8 mouse cellular contexts compared by ENCODE assay signal in genomic region chr17:47630678-47631065, GRCm38 (mm10). TPM values are rescaled to one million over a fixed set of nuclear protein-coding genes. Genes with fewer than 3 reads are reported as not detected.
DNase-seq lines count a peak whose midpoint lies in the region; ATAC-seq and TF ChIP-seq lines count a peak whose summit lies in the region.

Gene Usp49, plus strand, starts transcription at chr17:47630690.

- TF ChIP-seq POLR2A in CH12.LX (IDR thresholded peaks at IDR 0.05; ENCODE audit: low read depth, low read length): no peak
- no peak for TF ChIP-seq POLR2A in embryonic fibroblast, embryonic 13.5 days (IDR thresholded peaks at IDR 0.05; ENCODE audit: low read depth, low read length)

- H3K4me1 ChIP-seq in heart, postnatal 0 days (ENCODE audit: control insufficient read depth, insufficient read depth): peaks cover 3% of the 10 kb centered on the region; the same call in 1 of the 2 replicates
- peaks cover 4 to 20% of the 10 kb centered on the region in 2 experiments; a peak in 2 of 4 replicates for H3K4me1 ChIP-seq in CH12.LX (ENCODE audit: control insufficient read depth in 1 of 2, insufficient read depth in 2 of 2)
- no peaks in the 10 kb centered on the region for H3K4me1 ChIP-seq in embryonic fibroblast, embryonic 13.5 days (ENCODE audit: control insufficient read depth, insufficient read depth, low read length)

- in situ Hi-C loops in CH12.LX (cut with MboI; ENCODE audit: low pct_ligation_motif_present, low pct_unique_long_range_greater_than_20kb, low sequenced_read_pairs): no loop called here

- dilution Hi-C loops in CH12.LX (cut with MboI; ENCODE audit: extremely low pct_ligation_motif_present, extremely low pct_unique_long_range_greater_than_20kb, low sequenced_read_pairs): no loop called here

- H3K9ac ChIP-seq in heart, postnatal 0 days (replicated peaks; ENCODE audit: low read depth, low read length): peak within 1 kb of the TSS; percentile 59
- H3K9ac ChIP-seq in CH12.LX (ENCODE audit: insufficient read depth, low read depth): peak within 1 kb of the TSS; percentile 85

- TF ChIP-seq RAD21 in CH12.LX (IDR thresholded peaks at IDR 0.05; ENCODE audit: low read depth, low read length): no peak

- H3K4me2 ChIP-seq in heart, postnatal 0 days (ENCODE audit: low read depth, low read length): peak within 1 kb of the TSS; percentile 98
- peak within 1 kb of the TSS; percentile 93 for H3K4me2 ChIP-seq in CH12.LX (ENCODE audit: insufficient read depth, low read depth, poor library complexity, severe bottlenecking)

- TF ChIP-seq EP300 in heart, postnatal 0 days (IDR thresholded peaks at IDR 0.05; ENCODE audit: low read depth): no peak
- no peak for TF ChIP-seq EP300 in CH12.LX (IDR thresholded peaks at IDR 0.05; ENCODE audit: low read length)

- H3K79me2 ChIP-seq in CH12.LX (replicated peaks; ENCODE audit: control insufficient read depth, extremely low read depth, insufficient read depth, poor library complexity, severe bottlenecking): 0 out of 2 replicates have a peak, but pooled peaks cover 2% of the 10 kb centered on the region

- no peak for DNase-seq in heart, postnatal 0 days (ENCODE audit: low spot score)
- no peak for DNase-seq in heart, postnatal 25 days (ENCODE audit: low spot score)
- no peak for DNase-seq in CH12.LX (ENCODE audit: extremely low read depth)
- peak; percentile 52 for DNase-seq in liver
- no peak for DNase-seq in cerebellum, adult 11-12 months
- DNase-seq in natural killer cell, adult 2 months (ENCODE audit: low spot score in 2 of 2): no peak
- DNase-seq in adipocyte (ENCODE audit: low spot score): no peak

- ATAC-seq in heart, postnatal 0 days (ENCODE audit: insufficient read depth, low read depth): no peak

- H3K27me3 ChIP-seq in heart, postnatal 0 days (ENCODE audit: control insufficient read depth, insufficient read depth, low read length): no peaks in the 10 kb centered on the region
- no peaks in the 10 kb centered on the region for H3K27me3 ChIP-seq in CH12.LX (replicated peaks)

- peaks cover 7% of the 10 kb centered on the region; the same call in 1 of the 2 replicates for H3K36me3 ChIP-seq in heart, postnatal 0 days (replicated peaks; ENCODE audit: control insufficient read depth, insufficient read depth, low read length)
- peaks cover 3 to 25% of the 10 kb centered on the region in 2 experiments for H3K36me3 ChIP-seq in CH12.LX (replicated peaks in 1 of 2; ENCODE audit: control insufficient read depth in 1 of 2, insufficient read depth in 1 of 2, low read length in 1 of 2)

- no peak for TF ChIP-seq CTCF in heart, postnatal 0 days (IDR thresholded peaks at IDR 0.05; ENCODE audit: low read depth)
- TF ChIP-seq CTCF in CH12.LX (conservative IDR thresholded peaks at IDR 0.05 in 1 of 2, IDR thresholded peaks at IDR 0.05 in 1 of 2; ENCODE audit: low read depth in 2 of 2, low read length in 2 of 2): no peak
- no peak for TF ChIP-seq CTCF in embryonic fibroblast, embryonic 13.5 days (IDR thresholded peaks at IDR 0.05; ENCODE audit: borderline replicate concordance, insufficient read depth, low read length)

- H3K9me3 ChIP-seq in heart, postnatal 0 days (replicated peaks; ENCODE audit: control insufficient read depth, low read length): no peaks in the 10 kb centered on the region
- no peaks in the 10 kb centered on the region for H3K9me3 ChIP-seq in CH12.LX (replicated peaks; ENCODE audit: low read length)

- intact Hi-C loops in heart, postnatal 25 days (cut with DNase I): loop anchor here (5.0 kb wide), 1 partner anchor 47 kb away; no protein-coding TSS in a partner anchor

- H3K27ac ChIP-seq in heart, postnatal 0 days (ENCODE audit: low read depth): peak within 1 kb of the TSS; percentile 88
- H3K27ac ChIP-seq in CH12.LX (ENCODE audit: insufficient read depth, low read depth): no peak within 1 kb of the TSS
- peak within 1 kb of the TSS; percentile 67 for H3K27ac ChIP-seq in embryonic fibroblast, embryonic 13.5 days (ENCODE audit: insufficient read depth, low read length)

- WGBS in heart, postnatal 0 days: 2% methylated on average over 3 of the region's 3 CpGs

- H3K4me3 ChIP-seq in heart, postnatal 0 days (ENCODE audit: low read depth, low read length): peak within 1 kb of the TSS; percentile 90
- H3K4me3 ChIP-seq in CH12.LX (replicated peaks in 1 of 3; ENCODE audit: low read depth in 2 of 3, low read length in 2 of 3, poor library complexity in 1 of 3): peak within 1 kb of the TSS; percentile 27 to 62 (median 60)
- peak within 1 kb of the TSS; percentile 89 for H3K4me3 ChIP-seq in embryonic fibroblast, embryonic 13.5 days (ENCODE audit: insufficient read depth, low read length)

TF ChIP-seq in CH12.LX, 34 proteins besides CTCF, POLR2A, EP300 and RAD21:
- TF ChIP-seq POLR2AphosphoS2 (IDR thresholded peaks at IDR 0.05; ENCODE audit: low read depth, low read length) (no peak), CHD2 (IDR thresholded peaks at IDR 0.05; ENCODE audit: low read length) (no peak), PAX5 (IDR thresholded peaks at IDR 0.05; ENCODE audit: low read length) (no peak), BHLHE40 (IDR thresholded peaks at IDR 0.05; ENCODE audit: low read depth, low read length) (no peak), IRF4 (IDR thresholded peaks at IDR 0.05; ENCODE audit: low read depth, low read length) (no peak), TBP (conservative IDR thresholded peaks at IDR 0.05; ENCODE audit: low read depth, low read length) (no peak), TCF12 (IDR thresholded peaks at IDR 0.05; ENCODE audit: low read depth, low read length) (no peak), UBTF (IDR thresholded peaks at IDR 0.05; ENCODE audit: low read depth, low read length) (no peak), JUND (conservative IDR thresholded peaks at IDR 0.05; ENCODE audit: low read depth, low read length) (no peak), NRF1 (IDR thresholded peaks at IDR 0.05; ENCODE audit: low read depth, low read length) (no peak), JUN (IDR thresholded peaks at IDR 0.05; ENCODE audit: insufficient read depth, low read depth, low read length) (no peak), GABPA (IDR thresholded peaks at IDR 0.05; ENCODE audit: insufficient replicate concordance, low read depth, low read length) (no peak), HCFC1 (IDR thresholded peaks at IDR 0.05; ENCODE audit: low read depth, low read length) (no peak), MEF2A (IDR thresholded peaks at IDR 0.05; ENCODE audit: borderline replicate concordance, low read depth, low read length) (no peak), KAT2A (IDR thresholded peaks at IDR 0.05; ENCODE audit: insufficient replicate concordance, low read length) (no peak), ZMIZ1 (IDR thresholded peaks at IDR 0.05; ENCODE audit: low read depth, low read length) (no peak)

RNA-seq across cellular contexts. Expression of gene Usp49, which starts in this region (rescaled TPM):
- 3.5 and 10.8 TPM in 2 replicates for total RNA-seq in heart, postnatal 0 days (2014; rRNA removed; ENCODE audit: low replicate concordance)
- polyA plus RNA-seq in heart, postnatal 0 days (2015; fragmentation: Nextera tagmentation; extraction: Ambion mirVana): 1.4 TPM in 2 replicates
- 1 to 10 TPM; 3.3 to 4.0 TPM for total RNA-seq in heart, postnatal 25 days (2021)
- total RNA-seq in CH12.LX (2012; rRNA removed) (2.6 and 3.4 TPM in 2 replicates), CH12.LX (2014; rRNA removed) (2.6 and 2.7 TPM in 2 replicates)
- 3.7 and 4.3 TPM in 2 replicates for polyA plus RNA-seq in CH12.LX (2012; ENCODE audit: insufficient read length, low read depth)
- 7.2 and 8.8 TPM in 2 replicates for polyA plus RNA-seq in embryonic fibroblast, embryonic 13.5 days (2011; ENCODE audit: insufficient read length, low read depth, missing spikeins)
